Mouse (Mus musculus) forebrain, embryonic 10.5 days (tissue): ENCODE measurements around the gene Olfr381. TPM values are rescaled to one million over a fixed set of nuclear protein-coding genes. Genes with fewer than 3 reads are reported as not detected.
"Not testable (repeated sequence)": the region's sequence is repeated elsewhere in the genome, so short reads cannot be mapped to it uniquely, and the experiment has no call there.

ENCODE experiments used
- DNase-seq: peaks from one replicate; pipeline ENCODE4 v3.0.0-alpha.2; 2017; ENCODE audit warnings: low spot score; ENCODE audit errors: extremely low spot score
- H3K27ac ChIP-seq: fragments of 300-500 bp; sonication (generic); 2 replicates; pipeline ENCODE4 v1.5.1; 2016; ENCODE audit warnings: mild to moderate bottlenecking
- H3K27me3 ChIP-seq: fragments of 300-500 bp; sonication (generic); 2 replicates; pipeline ENCODE4 v1.6.1; 2016; ENCODE audit warnings: mild to moderate bottlenecking; ENCODE audit not compliant: poor library complexity, severe bottlenecking
- H3K36me3 ChIP-seq: fragments of 300-500 bp; sonication (generic); replicated peaks from 2 replicates; pipeline ENCODE4 v1.6.1; 2016; ENCODE audit warnings: mild to moderate bottlenecking, moderate library complexity
- H3K4me1 ChIP-seq: fragments of 300-500 bp; sonication (generic); 2 replicates; pipeline ENCODE4 v1.6.1; 2016
- H3K4me3 ChIP-seq: fragments of 300-500 bp; sonication (generic); 2 replicates; pipeline ENCODE4 v1.5.1; 2016; ENCODE audit warnings: mild to moderate bottlenecking, moderate library complexity
- H3K9me3 ChIP-seq: fragments of 300-500 bp; sonication (generic); 2 replicates; pipeline ENCODE4 v1.6.1; 2016; ENCODE audit warnings: mild to moderate bottlenecking, moderate library complexity
- WGBS: fragments of 180-500 bp; shearing (Covaris S2); methylation state at CpG from one replicate; pipeline ENCODE4 v1.1.7; 2016; 5-methylcytosine and 5-hydroxymethylcytosine counted together
- polyA plus RNA-seq: library from polyadenylated mRNA; unstranded; fragments of >200 nt; fragmentation: Nextera tagmentation; extraction: Ambion mirVana; gene quantifications from 2 replicates; pipeline ENCODE4 v1.2.1, GENCODE M21; 2016

The Olfr381 gene
- not detected in 2 replicates for polyA plus RNA-seq

DNA sequence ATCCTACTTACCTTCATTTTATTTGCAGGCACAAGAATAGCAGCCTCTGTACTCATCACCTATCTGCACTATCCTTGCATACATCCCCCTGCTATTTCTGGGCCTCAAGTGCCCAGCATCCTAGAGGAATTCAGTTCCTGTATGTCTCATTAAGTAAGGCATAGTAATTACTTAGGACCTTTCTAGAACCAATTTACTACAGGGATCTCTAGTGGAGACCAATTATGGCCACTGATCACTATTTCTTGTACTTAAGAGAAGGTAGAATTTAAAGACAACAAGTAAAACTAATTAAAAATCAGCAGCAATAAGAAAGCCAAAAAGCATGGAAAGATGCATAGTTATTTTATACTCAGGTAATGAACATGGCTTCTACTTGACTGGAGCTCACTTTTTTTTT, at the start of gene Olfr381:
Gene Olfr381, minus strand, starts transcription at position 101 of the 400 bp plus-strand sequence.
- H3K36me3 ChIP-seq, result no peaks in the 10 kb centered on the region
- H3K9me3 ChIP-seq, result peaks cover 3% of the 10 kb centered on the region; the same call in 1 of the 2 replicates
- no peak within 1 kb of the TSS for H3K27ac ChIP-seq
- no peaks in the 10 kb centered on the region for H3K27me3 ChIP-seq
- H3K4me3 ChIP-seq, result no peak within 1 kb of the TSS
- no peaks in the 10 kb centered on the region for H3K4me1 ChIP-seq
- no peak for DNase-seq

DNA sequence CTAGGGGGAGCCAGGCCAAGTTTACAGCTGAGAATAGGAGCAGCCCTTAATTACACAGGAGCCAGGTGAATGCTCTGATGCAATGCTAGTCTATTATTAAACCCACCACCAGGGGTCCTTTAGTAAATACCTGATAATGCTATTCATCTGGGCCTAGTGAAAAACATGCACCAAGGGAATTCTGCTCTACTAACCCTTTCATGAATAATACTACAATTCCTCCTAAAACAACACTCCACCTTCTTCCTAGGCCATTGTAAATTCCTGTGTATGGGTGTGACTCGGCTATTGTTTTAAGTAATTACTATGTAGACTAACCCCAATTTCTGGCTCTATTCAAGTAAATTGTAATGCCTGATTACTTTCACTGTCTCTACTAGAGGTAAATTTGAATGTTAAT, 37.6 kb upstream of the Olfr381 start:
- H3K36me3 ChIP-seq, DNase-seq, H3K27me3 ChIP-seq, H3K4me3 ChIP-seq, H3K4me1 ChIP-seq, H3K27ac ChIP-seq: not testable (repeated sequence)
- peaks cover 31% of the 10 kb centered on the region for H3K9me3 ChIP-seq
- WGBS, result 91% methylated on average over 1 of the region's 1 CpGs

GRCm38 (mm10) chr11:73517097-73517496, 25.7 kb upstream of the Olfr381 start, which contains the start of gene Olfr382:
Olfr382 (minus strand) TSS chr11:73517197.
- Histone ChIP-seq H3K4me1 (no peaks in the 10 kb centered on the region), H3K9me3 (peaks cover 28% of the 10 kb centered on the region), H3K27ac (no peak within 1 kb of the TSS), H3K4me3 (no peak within 1 kb of the TSS), H3K27me3 (no peaks in the 10 kb centered on the region), H3K36me3 (no peaks in the 10 kb centered on the region)
- no peak for DNase-seq

GRCm38 (mm10) chr11:73457408-73457807, 34.0 kb downstream of the Olfr381 start, which contains the start of gene Olfr380:
Olfr380 (minus strand) TSS chr11:73457508.
- no peaks in the 10 kb centered on the region for H3K36me3 ChIP-seq
- H3K27ac ChIP-seq, result no peak within 1 kb of the TSS
- DNase-seq, result no peak
- H3K4me1 ChIP-seq, result no peaks in the 10 kb centered on the region
- 95% methylated on average over 1 of the region's 1 CpGs for WGBS
- H3K9me3 ChIP-seq, result peaks cover 15% of the 10 kb centered on the region; the same call in 1 of the 2 replicates
- H3K27me3 ChIP-seq, result no peaks in the 10 kb centered on the region
- H3K4me3 ChIP-seq, result no peak within 1 kb of the TSS

Other genes starting within 250 kb of the Olfr381 start
- 0.02 TPM in 1 of 2 replicates, not detected in the other for gene Trpv3, start 224.2 kb downstream of the Olfr381 start, polyA plus RNA-seq
- gene Aspa, start 162.0 kb downstream of the Olfr381 start, polyA plus RNA-seq, result 0.12 and 0.14 TPM in 2 replicates
- not detected in 2 replicates for gene Gm49340, start 161.9 kb downstream of the Olfr381 start, polyA plus RNA-seq
- not detected in 2 replicates for gene Spata22, start 161.9 kb downstream of the Olfr381 start, polyA plus RNA-seq
- not detected in 2 replicates for gene Olfr20, start 140.8 kb downstream of the Olfr381 start, polyA plus RNA-seq
- gene Olfr376, start 120.4 kb downstream of the Olfr381 start, polyA plus RNA-seq, result not detected in 2 replicates
- gene Olfr1, start 92.0 kb downstream of the Olfr381 start, polyA plus RNA-seq, result not detected in 2 replicates
- gene Olfr378, start 63.1 kb downstream of the Olfr381 start, polyA plus RNA-seq, result not detected in 2 replicates
- gene Olfr380, start 34.1 kb downstream of the Olfr381 start, polyA plus RNA-seq, result not detected in 2 replicates
- gene Olfr382, start 25.6 kb upstream of the Olfr381 start, polyA plus RNA-seq, result not detected in 2 replicates
- not detected in 2 replicates for gene Olfr385, start 101.4 kb upstream of the Olfr381 start, polyA plus RNA-seq
- gene Olfr384, start 107.0 kb upstream of the Olfr381 start, polyA plus RNA-seq, result not detected in 2 replicates
- gene Zfp735, start 197.2 kb upstream of the Olfr381 start, polyA plus RNA-seq, result not detected in 2 replicates